Mouse (Mus musculus) liver, adult 2 months (tissue): ENCODE results near the gene Zfp422.

ENCODE experiments used
- CTCF ChIP-seq: fragments of 200-500 bp; IDR thresholded peaks from 2 replicates; pipeline ENCODE4 v1.5.1; 2011; ENCODE audit warnings: low read depth, low read length, control low read depth
- POLR2A ChIP-seq: fragments of 200-500 bp; IDR thresholded peaks from 2 replicates; pipeline ENCODE4 v1.6.1; 2011; ENCODE audit warnings: low read length, control low read depth; ENCODE audit not compliant: insufficient read depth; ENCODE audit errors: extremely low read depth

- TF ChIP-seq POLR2A (no peak), CTCF (no peak)
These were observed 38.1 kb upstream of the Zfp422 start for GRCm38 (mm10) chr6:116666892-116667291.
